Mouse (Mus musculus): ENCODE results near the gene Ppm1f. TPM values are rescaled to one million over a fixed set of nuclear protein-coding genes. Genes with fewer than 3 reads are reported as not detected.

Ppm1f gene
- total RNA-seq, 1 experiment = 38.2 TPM

DNA sequence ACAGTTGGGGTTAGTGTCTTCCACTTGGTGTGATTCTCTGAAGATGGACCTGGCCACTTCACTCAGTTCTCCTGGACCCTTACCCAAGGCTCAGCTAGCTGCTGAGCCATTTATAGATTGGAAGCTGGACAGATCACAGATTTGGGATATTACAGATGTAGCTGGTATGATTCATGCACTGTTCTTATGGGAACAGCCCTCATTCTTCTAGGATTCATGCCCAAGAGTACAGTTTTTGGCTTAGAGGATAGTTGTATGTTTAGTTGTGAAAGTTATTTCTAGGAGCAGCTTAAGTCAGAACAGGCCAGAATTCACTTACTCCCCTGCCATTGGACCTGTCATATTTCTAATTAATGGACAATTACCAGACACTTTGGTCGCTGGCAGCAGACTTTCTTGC is 17.2 kb downstream of the Ppm1f start:
- DNase-seq (ENCODE audit: low read depth, low spot score) = no peak
- Histone ChIP-seq H3K9ac (ENCODE audit: insufficient read depth, low read depth, low read length, poor library complexity, severe bottlenecking) (no peak overlapping the region), H3K4me3 (ENCODE audit: insufficient read depth in 1 of 2, low read depth in 1 of 2, low read length in 2 of 2, poor library complexity in 1 of 2, severe bottlenecking in 1 of 2) (no peak overlapping the region), H3K27ac (ENCODE audit: insufficient read depth, low read depth, low read length, poor library complexity, severe bottlenecking) (no peak overlapping the region), H3K9me3 (ENCODE audit: control insufficient read depth, insufficient read depth, low read depth, low read length) (no peaks in the 10 kb centered on the region), H3K36me3 (ENCODE audit: control insufficient read depth, insufficient read depth, low read length, poor library complexity, severe bottlenecking) (peaks cover 60% of the 10 kb centered on the region), H3K4me1 (ENCODE audit: control insufficient read depth in 2 of 2, insufficient read depth in 2 of 2, low read length in 2 of 2, poor library complexity in 1 of 2) (peaks cover 0 to 15% of the 10 kb centered on the region in 2 experiments; a peak in 2 of 4 replicates)
- TF ChIP-seq HCFC1 (IDR thresholded peaks at IDR 0.05; ENCODE audit: borderline replicate concordance, insufficient read depth, low read length) (no peak), CHD2 (IDR thresholded peaks at IDR 0.05; ENCODE audit: low read depth, low read length) (no peak), ZC3H11A (IDR thresholded peaks at IDR 0.05; ENCODE audit: borderline replicate concordance, low read depth, low read length) (no peak), ZNF384 (IDR thresholded peaks at IDR 0.05; ENCODE audit: low read depth, low read length) (no peak), MAFK (IDR thresholded peaks at IDR 0.05; ENCODE audit: insufficient read depth, low read depth, low read length) (no peak)
- in situ Hi-C loops (cut with MboI; ENCODE audit: low sequenced_read_pairs in 2 of 2, unreplicated experiment in 2 of 2) = no loop called here

GRCm38 (mm10) chr16:16918441-16919117 is 22.3 kb downstream of the Ppm1f start:
- Histone ChIP-seq H3K9me3 (ENCODE audit: control insufficient read depth, insufficient read depth, low read depth, low read length) (no peaks in the 10 kb centered on the region), H3K36me3 (ENCODE audit: control insufficient read depth, insufficient read depth, low read length, poor library complexity, severe bottlenecking) (peaks cover 73% of the 10 kb centered on the region), H3K4me3 (ENCODE audit: insufficient read depth in 1 of 2, low read depth in 1 of 2, low read length in 2 of 2, poor library complexity in 1 of 2, severe bottlenecking in 1 of 2) (no peak overlapping the region), H3K4me1 (ENCODE audit: control insufficient read depth in 2 of 2, insufficient read depth in 2 of 2, low read length in 2 of 2, poor library complexity in 1 of 2) (peaks cover 1 to 6% of the 10 kb centered on the region in 2 experiments; a peak in 1 of 4 replicates), H3K27ac (ENCODE audit: insufficient read depth, low read depth, low read length, poor library complexity, severe bottlenecking) (no peak overlapping the region), H3K9ac (ENCODE audit: insufficient read depth, low read depth, low read length, poor library complexity, severe bottlenecking) (no peak overlapping the region)
- DNase-seq (ENCODE audit: low read depth, low spot score) = no peak
- in situ Hi-C loops (cut with MboI; ENCODE audit: low sequenced_read_pairs in 2 of 2, unreplicated experiment in 2 of 2) = no loop called here
- TF ChIP-seq MAFK (IDR thresholded peaks at IDR 0.05; ENCODE audit: insufficient read depth, low read depth, low read length) = no peak
- no peak for TF ChIP-seq ZC3H11A (IDR thresholded peaks at IDR 0.05; ENCODE audit: borderline replicate concordance, low read depth, low read length)
- no peak for TF ChIP-seq ZNF384 (IDR thresholded peaks at IDR 0.05; ENCODE audit: low read depth, low read length)
- no peak for TF ChIP-seq HCFC1 (IDR thresholded peaks at IDR 0.05; ENCODE audit: borderline replicate concordance, insufficient read depth, low read length)
- TF ChIP-seq CHD2 (IDR thresholded peaks at IDR 0.05; ENCODE audit: low read depth, low read length) = no peak

GRCm38 (mm10) chr16:16921021-16921435 is 24.8 kb downstream of the Ppm1f start:
- Histone ChIP-seq H3K9me3 (ENCODE audit: control insufficient read depth, insufficient read depth, low read depth, low read length) (no peaks in the 10 kb centered on the region), H3K4me3 (ENCODE audit: insufficient read depth in 1 of 2, low read depth in 1 of 2, low read length in 2 of 2, poor library complexity in 1 of 2, severe bottlenecking in 1 of 2) (no peak overlapping the region), H3K27ac (ENCODE audit: insufficient read depth, low read depth, low read length, poor library complexity, severe bottlenecking) (no peak overlapping the region), H3K4me1 (ENCODE audit: control insufficient read depth in 2 of 2, insufficient read depth in 2 of 2, low read length in 2 of 2, poor library complexity in 1 of 2) (peaks cover 1 to 6% of the 10 kb centered on the region in 2 experiments; a peak in 1 of 4 replicates), H3K9ac (ENCODE audit: insufficient read depth, low read depth, low read length, poor library complexity, severe bottlenecking) (no peak overlapping the region), H3K36me3 (ENCODE audit: control insufficient read depth, insufficient read depth, low read length, poor library complexity, severe bottlenecking) (peaks cover 69% of the 10 kb centered on the region)
- DNase-seq (ENCODE audit: low read depth, low spot score) = no peak
- in situ Hi-C loops (cut with MboI; ENCODE audit: low sequenced_read_pairs in 2 of 2, unreplicated experiment in 2 of 2) = no loop called here
- no peak for TF ChIP-seq ZC3H11A (IDR thresholded peaks at IDR 0.05; ENCODE audit: borderline replicate concordance, low read depth, low read length)
- peak; percentile 97 for TF ChIP-seq MAFK (IDR thresholded peaks at IDR 0.05; ENCODE audit: insufficient read depth, low read depth, low read length)
- no peak for TF ChIP-seq HCFC1 (IDR thresholded peaks at IDR 0.05; ENCODE audit: borderline replicate concordance, insufficient read depth, low read length)

DNA sequence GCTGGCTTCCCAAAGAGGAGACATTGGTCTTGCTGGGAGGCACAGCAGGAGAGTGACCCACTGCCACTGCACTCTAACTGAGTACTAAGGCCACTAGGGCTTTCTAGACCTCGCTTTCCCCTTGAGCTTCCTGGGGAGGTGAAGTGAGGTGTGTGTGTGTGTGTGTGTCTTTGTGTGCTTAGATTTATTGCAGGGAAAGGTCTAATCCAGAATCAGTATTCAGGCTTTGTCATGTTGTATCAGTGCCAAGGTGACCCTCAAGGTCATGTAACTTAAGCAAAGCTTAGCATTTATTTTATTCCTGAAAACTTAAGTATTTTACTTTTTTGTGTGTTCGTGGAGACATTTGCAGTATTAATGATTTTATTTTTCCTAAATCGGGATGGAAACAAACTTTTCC is 28.2 kb downstream of the Ppm1f start:
- in situ Hi-C loops (cut with MboI; ENCODE audit: low sequenced_read_pairs in 2 of 2, unreplicated experiment in 2 of 2) = no loop called here
- peaks cover 42% of the 10 kb centered on the region for H3K36me3 ChIP-seq (ENCODE audit: control insufficient read depth, insufficient read depth, low read length, poor library complexity, severe bottlenecking)

More for the DNA sequence above, 28.2 kb downstream of the Ppm1f start:
- DNase-seq (ENCODE audit: low read depth, low spot score) = no peak
- no peak overlapping the region for H3K9ac ChIP-seq (ENCODE audit: insufficient read depth, low read depth, low read length, poor library complexity, severe bottlenecking)
- peaks cover 1 to 6% of the 10 kb centered on the region in 2 experiments; a peak in 1 of 4 replicates for H3K4me1 ChIP-seq (ENCODE audit: control insufficient read depth in 2 of 2, insufficient read depth in 2 of 2, low read length in 2 of 2, poor library complexity in 1 of 2)
- TF ChIP-seq CHD2 (IDR thresholded peaks at IDR 0.05; ENCODE audit: low read depth, low read length) = no peak
- TF ChIP-seq HCFC1 (IDR thresholded peaks at IDR 0.05; ENCODE audit: borderline replicate concordance, insufficient read depth, low read length) = no peak
- no peak for TF ChIP-seq MAFK (IDR thresholded peaks at IDR 0.05; ENCODE audit: insufficient read depth, low read depth, low read length)
- no peak for TF ChIP-seq ZNF384 (IDR thresholded peaks at IDR 0.05; ENCODE audit: low read depth, low read length)
- no peak for TF ChIP-seq ZC3H11A (IDR thresholded peaks at IDR 0.05; ENCODE audit: borderline replicate concordance, low read depth, low read length)
- H3K9me3 ChIP-seq (ENCODE audit: control insufficient read depth, insufficient read depth, low read depth, low read length) = no peaks in the 10 kb centered on the region
- no peak overlapping the region for H3K27ac ChIP-seq (ENCODE audit: insufficient read depth, low read depth, low read length, poor library complexity, severe bottlenecking)
- no peak overlapping the region for H3K4me3 ChIP-seq (ENCODE audit: insufficient read depth in 1 of 2, low read depth in 1 of 2, low read length in 2 of 2, poor library complexity in 1 of 2, severe bottlenecking in 1 of 2)

All from ES-E14 (cell line).